Mouse (Mus musculus) erythroblast, embryonic 14.5 days (primary cell): ENCODE results near the gene Prss56. TPM values are rescaled to one million over a fixed set of nuclear protein-coding genes. Genes with fewer than 3 reads are reported as not detected.

ENCODE experiments used
- H3K27me3 ChIP-seq: 2 replicates; pipeline ENCODE4 v1.6.1; 2012; ENCODE audit warnings: inconsistent platforms; ENCODE audit not compliant: control insufficient read depth
- H3K36me3 ChIP-seq: 2 replicates; pipeline ENCODE4 v1.6.1; 2012; ENCODE audit warnings: mild to moderate bottlenecking, inconsistent platforms; ENCODE audit not compliant: control insufficient read depth
- H3K4me1 ChIP-seq: 2 replicates; pipeline ENCODE4 v1.6.1; 2012; ENCODE audit warnings: inconsistent platforms; ENCODE audit not compliant: control insufficient read depth
- H3K4me3 ChIP-seq: replicated peaks from 2 replicates; pipeline ENCODE3; 2012; ENCODE audit warnings: moderate library complexity, mild to moderate bottlenecking, inconsistent platforms
- H3K9me3 ChIP-seq: 2 replicates; pipeline ENCODE4 v1.6.1; 2012; ENCODE audit warnings: low read length, inconsistent platforms, mixed read lengths; ENCODE audit not compliant: control insufficient read depth
- GATA1 ChIP-seq: IDR thresholded peaks from 2 replicates; pipeline ENCODE4 v1.6.1; 2012; ENCODE audit warnings: low read length, inconsistent platforms, mixed read lengths
- TAL1 ChIP-seq: IDR thresholded peaks from 3 replicates; pipeline ENCODE4 v1.6.1; 2012; ENCODE audit warnings: low read length, inconsistent platforms, mixed read lengths
- polyA plus RNA-seq: library from polyadenylated mRNA; stranded (reverse); fragments of >175 nt; gene quantifications from 2 replicates; pipeline ENCODE4 v1.2.3, GENCODE M21; 2012

Gene Prss56
- not detected in 2 replicates for polyA plus RNA-seq

- H3K36me3 ChIP-seq = no peaks in the 10 kb centered on the region
- H3K9me3 ChIP-seq = no peaks in the 10 kb centered on the region
- no peak for TF ChIP-seq TAL1
- no peak for TF ChIP-seq GATA1
- no peak within 1 kb of the TSS for H3K4me3 ChIP-seq
- peaks cover 48% of the 10 kb centered on the region for H3K27me3 ChIP-seq
- H3K4me1 ChIP-seq = peaks cover 6% of the 10 kb centered on the region
Observed at GRCm38 (mm10) chr1:87183013-87183412, at the start of gene Prss56. TSS of gene Prss56 (plus strand) at chr1:87183313.

GRCm38 (mm10) chr1:87141550-87141949, 41.6 kb upstream of the Prss56 start:
- no peak for TF ChIP-seq GATA1
- TF ChIP-seq TAL1 = no peak
- Histone ChIP-seq H3K36me3 (no peaks in the 10 kb centered on the region), H3K9me3 (0 out of 2 replicates have a peak, but pooled peaks cover 3% of the 10 kb centered on the region), H3K4me1 (no peaks in the 10 kb centered on the region), H3K27me3 (no peaks in the 10 kb centered on the region), H3K4me3 (no peak overlapping the region)

GRCm38 (mm10) chr1:87142456-87142855, 40.7 kb upstream of the Prss56 start:
- no peaks in the 10 kb centered on the region for H3K27me3 ChIP-seq
- H3K9me3 ChIP-seq = 0 out of 2 replicates have a peak, but pooled peaks cover 3% of the 10 kb centered on the region
- TF ChIP-seq GATA1 = no peak
- no peak for TF ChIP-seq TAL1
- H3K36me3 ChIP-seq = no peaks in the 10 kb centered on the region
- no peaks in the 10 kb centered on the region for H3K4me1 ChIP-seq
- no peak overlapping the region for H3K4me3 ChIP-seq

GRCm38 (mm10) chr1:87143141-87143540, 40.0 kb upstream of the Prss56 start:
- Histone ChIP-seq H3K9me3 (0 out of 2 replicates have a peak, but pooled peaks cover 3% of the 10 kb centered on the region), H3K36me3 (no peaks in the 10 kb centered on the region), H3K27me3 (no peaks in the 10 kb centered on the region), H3K4me1 (no peaks in the 10 kb centered on the region), H3K4me3 (no peak overlapping the region)
- no peak for TF ChIP-seq TAL1
- TF ChIP-seq GATA1 = no peak

- Histone ChIP-seq H3K4me1 (no peaks in the 10 kb centered on the region; the same call in 1 of the 2 replicates), H3K4me3 (no peak overlapping the region), H3K36me3 (no peaks in the 10 kb centered on the region), H3K27me3 (peaks cover 36% of the 10 kb centered on the region), H3K9me3 (no peaks in the 10 kb centered on the region)
- no peak for TF ChIP-seq GATA1
Observed at GRCm38 (mm10) chr1:87149422-87149821, 33.7 kb upstream of the Prss56 start.

GRCm38 (mm10) chr1:87151286-87151685, 31.8 kb upstream of the Prss56 start:
- Histone ChIP-seq H3K27me3 (peaks cover 55% of the 10 kb centered on the region), H3K4me3 (no peak overlapping the region), H3K9me3 (no peaks in the 10 kb centered on the region), H3K36me3 (no peaks in the 10 kb centered on the region), H3K4me1 (no peaks in the 10 kb centered on the region; the same call in 1 of the 2 replicates)
- TF ChIP-seq GATA1 = no peak
- no peak for TF ChIP-seq TAL1

GRCm38 (mm10) chr1:87153776-87154500, 29.2 kb upstream of the Prss56 start:
- Histone ChIP-seq H3K9me3 (no peaks in the 10 kb centered on the region), H3K4me1 (no peaks in the 10 kb centered on the region; the same call in 1 of the 2 replicates), H3K27me3 (peaks cover 80% of the 10 kb centered on the region), H3K36me3 (no peaks in the 10 kb centered on the region), H3K4me3 (no peak overlapping the region)
- TF ChIP-seq GATA1 (no peak), TAL1 (no peak)

- Histone ChIP-seq H3K4me3 (no peak overlapping the region), H3K36me3 (no peaks in the 10 kb centered on the region), H3K9me3 (no peaks in the 10 kb centered on the region), H3K4me1 (no peaks in the 10 kb centered on the region), H3K27me3 (peaks cover 76% of the 10 kb centered on the region)
- no peak for TF ChIP-seq GATA1
- TF ChIP-seq TAL1 = no peak
Observed at GRCm38 (mm10) chr1:87154501-87155120, 28.5 kb upstream of the Prss56 start.

GRCm38 (mm10) chr1:87155531-87156198, 27.4 kb upstream of the Prss56 start:
- H3K4me1 ChIP-seq = no peaks in the 10 kb centered on the region
- no peaks in the 10 kb centered on the region for H3K9me3 ChIP-seq
- H3K4me3 ChIP-seq = no peak overlapping the region
- TF ChIP-seq GATA1 (no peak), TAL1 (no peak)
- peaks cover 77% of the 10 kb centered on the region for H3K27me3 ChIP-seq
- no peaks in the 10 kb centered on the region for H3K36me3 ChIP-seq
